Comparison of ENCODE assay signal across 10 mouse cellular contexts in genomic region chr17:84257927-84258532, GRCm38 (mm10).
A peak's percentile ranks its signal among the peaks of the same experiment; 100 is the strongest.
DNase-seq lines count a peak whose midpoint lies in the region; ATAC-seq and TF ChIP-seq lines count a peak whose summit lies in the region.
"Had no signal": no experiment of that assay in that cellular context is flagged by ENCODE, and none has a peak within 500 bp of the region (broad histone marks: within the 10 kb centered on the region; RNA-seq: fewer than 3 reads in every experiment).

No protein-coding gene starts in this region.

- H3K9me3 ChIP-seq in limb, embryonic 10.5 days (replicated peaks) = no peaks in the 10 kb centered on the region
- no peaks in the 10 kb centered on the region for H3K9me3 ChIP-seq in stomach, embryonic 14.5 days (ENCODE audit: control insufficient read depth, low read depth, low read length)

- H3K4me1 ChIP-seq in cerebellum, adult 2 months (ENCODE audit: control insufficient read depth, insufficient read depth, low read length) = peaks cover 10% of the 10 kb centered on the region
- H3K4me1 ChIP-seq in limb, embryonic 10.5 days = peaks cover 53% of the 10 kb centered on the region
- H3K4me1 ChIP-seq in stomach, embryonic 14.5 days (ENCODE audit: control insufficient read depth, insufficient read depth, low read length) = peaks cover 7% of the 10 kb centered on the region

- TF ChIP-seq CTCF in cerebellum, adult 2 months (IDR thresholded peaks at IDR 0.05; ENCODE audit: borderline replicate concordance, insufficient read depth, low read depth, low read length) = no peak
- TF ChIP-seq CTCF in layer of hippocampus, adult 2 months (conservative IDR thresholded peaks at IDR 0.05) = no peak

- H3K36me3 ChIP-seq in limb, embryonic 10.5 days = 0 out of 2 replicates have a peak, but pooled peaks cover 8% of the 10 kb centered on the region
- no peaks in the 10 kb centered on the region for H3K36me3 ChIP-seq in stomach, embryonic 14.5 days (ENCODE audit: control insufficient read depth, insufficient read depth, low read length)

- DNase-seq in cerebellum, adult 2 months = no peak
- DNase-seq in cerebellum, postnatal 4 days (ENCODE audit: low spot score in 2 of 2) = no peak
- no peak for DNase-seq in layer of hippocampus, adult 2 months (ENCODE audit: low spot score in 2 of 2)
- no peak for DNase-seq in layer of hippocampus, postnatal 10 days (ENCODE audit: low spot score in 2 of 2)
- DNase-seq in limb, embryonic 10.5 days (ENCODE audit: low spot score) = no peak
- DNase-seq in layer of hippocampus, adult 11-12 months (ENCODE audit: low spot score) = no peak
- no peak for DNase-seq in left cerebral cortex, adult 11 months (ENCODE audit: low spot score)
- DNase-seq: heart, postnatal 36 days; retina, postnatal 1 day had no signal

- no peak overlapping the region for H3K4me2 ChIP-seq in stomach, embryonic 14.5 days (replicated peaks; ENCODE audit: low read depth, low read length)

- WGBS in cerebellum, adult 2 months = 73% methylated on average over 5 of the region's 5 CpGs
- WGBS in limb, embryonic 10.5 days = 54% methylated on average over 5 of the region's 5 CpGs
- WGBS in stomach, embryonic 14.5 days = 53% methylated on average over 5 of the region's 5 CpGs

- no peaks in the 10 kb centered on the region for H3K27me3 ChIP-seq in cerebellum, adult 2 months (ENCODE audit: control insufficient read depth, insufficient read depth, low read length)
- no peaks in the 10 kb centered on the region for H3K27me3 ChIP-seq in limb, embryonic 10.5 days (ENCODE audit: low read depth, poor library complexity, severe bottlenecking)
- H3K27me3 ChIP-seq in stomach, embryonic 14.5 days (ENCODE audit: control insufficient read depth, insufficient read depth, low read length) = no peaks in the 10 kb centered on the region

- no peak for TF ChIP-seq POLR2A in cerebellum, adult 2 months (IDR thresholded peaks at IDR 0.05; ENCODE audit: borderline replicate concordance, insufficient read depth, low read length)

- H3K9ac ChIP-seq in stomach, embryonic 14.5 days (replicated peaks; ENCODE audit: low read depth, low read length) = no peak overlapping the region

- H3K27ac ChIP-seq in cerebellum, adult 2 months (ENCODE audit: insufficient read depth, low read length) = 0 out of 2 replicates have a peak overlapping the region, but pooled peaks have one; percentile 7
- peak overlapping the region; percentile 56 for H3K27ac ChIP-seq in layer of hippocampus, adult 2 months
- peak overlapping the region; percentile 54; the same call in 1 of the 2 replicates for H3K27ac ChIP-seq in limb, embryonic 10.5 days
- H3K27ac ChIP-seq in stomach, embryonic 14.5 days (ENCODE audit: low read length) = peak overlapping the region; percentile 44; the same call in 1 of the 2 replicates

- no peak overlapping the region for H3K4me3 ChIP-seq in cerebellum, adult 2 months (replicated peaks; ENCODE audit: insufficient read depth, low read depth, low read length)
- H3K4me3 ChIP-seq in layer of hippocampus, adult 2 months = no peak overlapping the region
- no peak overlapping the region for H3K4me3 ChIP-seq in limb, embryonic 10.5 days
- H3K4me3 ChIP-seq in stomach, embryonic 14.5 days (ENCODE audit: low read depth, low read length) = no peak overlapping the region

- ATAC-seq in stomach, embryonic 14.5 days (ENCODE audit: insufficient number of reproducible peaks, insufficient read depth, low FRiP score, low read depth) = no peak
